ENCODE assay signal across 9 mouse cellular contexts in the genomic region with DNA sequence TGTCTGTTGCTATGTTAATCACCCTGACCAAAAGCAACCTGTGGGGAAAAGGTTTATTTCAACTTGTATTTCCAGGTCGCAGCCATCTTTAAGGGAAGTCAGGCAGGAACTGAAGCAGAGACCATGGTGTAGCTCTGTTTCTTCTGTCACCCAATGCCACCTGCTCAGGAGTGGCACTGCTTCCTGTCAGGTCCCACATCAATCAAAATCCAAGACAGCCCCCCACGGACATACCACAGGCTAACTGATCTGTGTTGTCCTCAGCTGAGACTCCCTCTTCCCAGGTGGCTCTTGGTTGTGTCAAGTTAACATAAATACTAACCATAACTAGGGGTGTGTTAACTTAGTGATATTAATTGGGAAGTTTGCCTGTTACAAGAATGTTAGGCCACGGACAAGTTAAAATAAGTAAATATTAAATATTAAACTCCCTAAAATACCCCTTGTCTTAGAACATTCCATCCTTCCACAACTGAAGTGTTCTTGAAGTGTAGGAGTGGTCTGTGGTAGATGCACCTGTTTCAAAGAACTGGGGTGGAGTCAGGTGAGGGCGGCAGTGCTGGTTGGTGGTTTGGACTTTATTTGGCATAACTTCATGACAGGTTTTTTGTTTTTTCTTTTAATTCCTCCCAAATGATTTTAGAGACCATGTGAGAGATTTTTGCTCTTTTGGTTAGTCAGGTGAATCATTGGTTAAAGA. TPM values are rescaled to one million over a fixed set of nuclear protein-coding genes. Genes with fewer than 3 reads are reported as not detected.
DNase-seq lines count a peak whose midpoint lies in the region; ATAC-seq and TF ChIP-seq lines count a peak whose summit lies in the region.
"Had no signal": no experiment of that assay in that cellular context is flagged by ENCODE, and none has a peak within 500 bp of the region (broad histone marks: within the 10 kb centered on the region; RNA-seq: fewer than 3 reads in every experiment).

No protein-coding gene starts in this region.

- peaks cover under 1% of the 10 kb centered on the region for H3K36me3 ChIP-seq in intestine, embryonic 15.5 days
- H3K36me3 ChIP-seq in intestine, embryonic 16.5 days (ENCODE audit: control insufficient read depth, insufficient read depth, low read length), result peaks cover 6% of the 10 kb centered on the region
- H3K36me3 ChIP-seq in intestine, postnatal 0 days (ENCODE audit: control insufficient read depth, insufficient read depth), result peaks cover 20% of the 10 kb centered on the region
- peaks cover 12% of the 10 kb centered on the region for H3K36me3 ChIP-seq in neural tube, embryonic 15.5 days

- peaks cover 7% of the 10 kb centered on the region for H3K4me1 ChIP-seq in intestine, embryonic 15.5 days (replicated peaks)
- peaks cover 10% of the 10 kb centered on the region for H3K4me1 ChIP-seq in intestine, embryonic 16.5 days (ENCODE audit: control insufficient read depth, insufficient read depth, low read length)
- H3K4me1 ChIP-seq in brown adipose tissue, adult 24 weeks (ENCODE audit: control insufficient read depth, insufficient read depth, insufficient read length, low read length), result peaks cover 7% of the 10 kb centered on the region; the same call in 1 of the 2 replicates
- H3K4me1 ChIP-seq in intestine, postnatal 0 days (replicated peaks; ENCODE audit: control insufficient read depth, insufficient read depth, low read length), result 0 out of 2 replicates have a peak, but pooled peaks cover 5% of the 10 kb centered on the region
- H3K4me1 ChIP-seq in neural tube, embryonic 15.5 days, result peaks cover 54% of the 10 kb centered on the region

- H3K27ac ChIP-seq in intestine, embryonic 15.5 days, result no peak overlapping the region
- H3K27ac ChIP-seq in intestine, embryonic 16.5 days (ENCODE audit: low read length), result no peak overlapping the region
- H3K27ac ChIP-seq in brown adipose tissue, adult 24 weeks (replicated peaks; ENCODE audit: low read depth, low read length), result no peak overlapping the region
- no peak overlapping the region for H3K27ac ChIP-seq in intestine, postnatal 0 days (ENCODE audit: low read depth, low read length)
- no peak overlapping the region for H3K27ac ChIP-seq in neural tube, embryonic 15.5 days (replicated peaks)

- 80% methylated on average over 4 of the region's 4 CpGs for WGBS in intestine, embryonic 15.5 days
- 80% methylated on average over 4 of the region's 4 CpGs for WGBS in intestine, embryonic 16.5 days
- WGBS in intestine, postnatal 0 days, result 79% methylated on average over 4 of the region's 4 CpGs
- 90% methylated on average over 4 of the region's 4 CpGs for WGBS in neural tube, embryonic 15.5 days

- no peak for DNase-seq in left cerebral cortex, postnatal 14 days (ENCODE audit: low spot score in 2 of 2)
- no peak for DNase-seq in left cerebral cortex, postnatal 36 days (ENCODE audit: low spot score in 2 of 2)
- no peak for DNase-seq in cerebellum, postnatal 10 days
- DNase-seq: kidney, adult 9 months had no signal

- H3K4me2 ChIP-seq in intestine, embryonic 15.5 days (replicated peaks), result peak overlapping the region; percentile 65
- no peak overlapping the region for H3K4me2 ChIP-seq in intestine, embryonic 16.5 days (ENCODE audit: low read depth, low read length)
- H3K4me2 ChIP-seq in intestine, postnatal 0 days (replicated peaks; ENCODE audit: low read depth), result peak overlapping the region; percentile 75
- peak overlapping the region; percentile 85; the same call in 1 of the 2 replicates for H3K4me2 ChIP-seq in neural tube, embryonic 15.5 days

- H3K9me3 ChIP-seq in intestine, embryonic 15.5 days, result no peaks in the 10 kb centered on the region
- H3K9me3 ChIP-seq in intestine, embryonic 16.5 days (ENCODE audit: control insufficient read depth, low read length), result no peaks in the 10 kb centered on the region
- no peaks in the 10 kb centered on the region for H3K9me3 ChIP-seq in intestine, postnatal 0 days (ENCODE audit: control insufficient read depth)
- no peaks in the 10 kb centered on the region for H3K9me3 ChIP-seq in neural tube, embryonic 15.5 days (replicated peaks)

- TF ChIP-seq CTCF in intestine, postnatal 0 days (IDR thresholded peaks at IDR 0.05; ENCODE audit: low read depth), result no peak

- H3K4me3 ChIP-seq in intestine, embryonic 15.5 days (replicated peaks), result 0 out of 2 replicates have a peak overlapping the region, but pooled peaks have one; percentile 78
- no peak overlapping the region; the same call in 1 of the 2 replicates for H3K4me3 ChIP-seq in intestine, embryonic 16.5 days (ENCODE audit: low read length)
- peak overlapping the region; percentile 98 for H3K4me3 ChIP-seq in brown adipose tissue, adult 24 weeks (ENCODE audit: insufficient read depth, low read depth, low read length)
- 0 out of 2 replicates have a peak overlapping the region, but pooled peaks have one; percentile 77 for H3K4me3 ChIP-seq in intestine, postnatal 0 days (ENCODE audit: low read depth, low read length)
- H3K4me3 ChIP-seq in neural tube, embryonic 15.5 days (replicated peaks), result no peak overlapping the region

- no peaks in the 10 kb centered on the region for H3K27me3 ChIP-seq in intestine, embryonic 15.5 days (replicated peaks)
- no peaks in the 10 kb centered on the region for H3K27me3 ChIP-seq in intestine, embryonic 16.5 days (replicated peaks; ENCODE audit: control insufficient read depth, insufficient read depth, low read length)
- H3K27me3 ChIP-seq in intestine, postnatal 0 days (replicated peaks; ENCODE audit: control insufficient read depth, insufficient read depth, low read length), result no peaks in the 10 kb centered on the region
- peaks cover 9% of the 10 kb centered on the region; the same call in 1 of the 2 replicates for H3K27me3 ChIP-seq in neural tube, embryonic 15.5 days (replicated peaks)

- ATAC-seq in intestine, embryonic 15.5 days, result no peak
- no peak for ATAC-seq in intestine, embryonic 16.5 days
- no peak for ATAC-seq in intestine, postnatal 0 days
- ATAC-seq in neural tube, embryonic 15.5 days (ENCODE audit: low FRiP score), result no peak

- no peak overlapping the region for H3K9ac ChIP-seq in intestine, embryonic 15.5 days
- H3K9ac ChIP-seq in intestine, embryonic 16.5 days (ENCODE audit: low read depth, low read length), result no peak overlapping the region
- 0 out of 2 replicates have a peak overlapping the region, but pooled peaks have one; percentile 18 for H3K9ac ChIP-seq in intestine, postnatal 0 days (ENCODE audit: low read depth, low read length)
- no peak overlapping the region for H3K9ac ChIP-seq in neural tube, embryonic 15.5 days (replicated peaks)

- intact Hi-C loops in left cerebral cortex, postnatal 14 days (cut with DNase I), result loop anchor here (5.0 kb wide), 1 partner anchor 58 kb away; a partner anchor contains a TSS
- intact Hi-C loops in left cerebral cortex, postnatal 36 days (cut with DNase I), result no loop called here

RNA-seq across cellular contexts. Expression of a gene that starts 1.6 kb away (rescaled TPM):
- polyA plus RNA-seq in intestine, embryonic 15.5 days (2015; fragmentation: Nextera tagmentation; extraction: Ambion mirVana), result 94.4 and 101 TPM in 2 replicates
- 96.8 and 105 TPM in 2 replicates for polyA plus RNA-seq in intestine, embryonic 16.5 days (2015; fragmentation: Nextera tagmentation; extraction: Ambion mirVana)
- polyA plus RNA-seq in brown adipose tissue, adult 24 weeks (2012; ENCODE audit: insufficient read depth, insufficient read length, missing spikeins), result 65.0 and 69.8 TPM in 2 replicates
- polyA plus RNA-seq in intestine, postnatal 0 days (2015; fragmentation: Nextera tagmentation; extraction: Ambion mirVana), result 82.8 and 83.5 TPM in 2 replicates
- polyA plus RNA-seq in neural tube, embryonic 15.5 days (2015; fragmentation: Nextera tagmentation; extraction: Ambion mirVana), result 149 and 154 TPM in 2 replicates
- 10 to 100 TPM; 53.3 to 58.2 TPM for total RNA-seq in left cerebral cortex, postnatal 14 days (2021)
- total RNA-seq in left cerebral cortex, postnatal 36 days (2021), result 10 to 100 TPM; 48.7 to 53.4 TPM

RNA-seq across cellular contexts. Expression of a gene that starts 20.4 kb away (rescaled TPM):
- polyA plus RNA-seq in intestine, embryonic 15.5 days (2015; fragmentation: Nextera tagmentation; extraction: Ambion mirVana), result 14.8 and 16.5 TPM in 2 replicates
- polyA plus RNA-seq in intestine, embryonic 16.5 days (2015; fragmentation: Nextera tagmentation; extraction: Ambion mirVana), result 25.5 and 27.6 TPM in 2 replicates
- 1.6 and 3.2 TPM in 2 replicates for polyA plus RNA-seq in brown adipose tissue, adult 24 weeks (2012; ENCODE audit: insufficient read depth, insufficient read length, missing spikeins)
- polyA plus RNA-seq in intestine, postnatal 0 days (2015; fragmentation: Nextera tagmentation; extraction: Ambion mirVana), result 42.4 and 43.5 TPM in 2 replicates
- 1.00 and 3.0 TPM in 2 replicates for polyA plus RNA-seq in neural tube, embryonic 15.5 days (2015; fragmentation: Nextera tagmentation; extraction: Ambion mirVana)
- under 1 TPM; 0.42 to 0.87 TPM for total RNA-seq in left cerebral cortex, postnatal 14 days (2021)
- total RNA-seq in left cerebral cortex, postnatal 36 days (2021), result under 1 TPM in 1 of 2 experiments, not detected in 1; 0.30 TPM

RNA-seq across cellular contexts. Expression of a gene that starts 51.6 kb away (rescaled TPM):
- 26.2 and 33.1 TPM in 2 replicates for polyA plus RNA-seq in intestine, embryonic 15.5 days (2015; fragmentation: Nextera tagmentation; extraction: Ambion mirVana)
- polyA plus RNA-seq in intestine, embryonic 16.5 days (2015; fragmentation: Nextera tagmentation; extraction: Ambion mirVana), result 28.6 and 32.5 TPM in 2 replicates
- 43.7 and 44.1 TPM in 2 replicates for polyA plus RNA-seq in brown adipose tissue, adult 24 weeks (2012; ENCODE audit: insufficient read depth, insufficient read length, missing spikeins)
- 10.0 and 12.6 TPM in 2 replicates for polyA plus RNA-seq in intestine, postnatal 0 days (2015; fragmentation: Nextera tagmentation; extraction: Ambion mirVana)
- 26.8 and 27.7 TPM in 2 replicates for polyA plus RNA-seq in neural tube, embryonic 15.5 days (2015; fragmentation: Nextera tagmentation; extraction: Ambion mirVana)
- 10 to 100 TPM; 18.2 to 26.1 TPM for total RNA-seq in left cerebral cortex, postnatal 14 days (2021)
- total RNA-seq in left cerebral cortex, postnatal 36 days (2021), result 10 to 100 TPM; 19.5 to 25.1 TPM

RNA-seq across cellular contexts. Expression of a gene that starts 56.4 kb away (rescaled TPM):
- polyA plus RNA-seq in intestine, embryonic 15.5 days (2015; fragmentation: Nextera tagmentation; extraction: Ambion mirVana), result 34.2 and 35.0 TPM in 2 replicates
- polyA plus RNA-seq in intestine, embryonic 16.5 days (2015; fragmentation: Nextera tagmentation; extraction: Ambion mirVana), result 21.5 and 22.0 TPM in 2 replicates
- polyA plus RNA-seq in brown adipose tissue, adult 24 weeks (2012; ENCODE audit: insufficient read depth, insufficient read length, missing spikeins), result 13.9 and 17.2 TPM in 2 replicates
- 19.5 and 20.2 TPM in 2 replicates for polyA plus RNA-seq in intestine, postnatal 0 days (2015; fragmentation: Nextera tagmentation; extraction: Ambion mirVana)
- polyA plus RNA-seq in neural tube, embryonic 15.5 days (2015; fragmentation: Nextera tagmentation; extraction: Ambion mirVana), result 43.0 and 44.7 TPM in 2 replicates
- total RNA-seq in left cerebral cortex, postnatal 14 days (2021), result 10 to 100 TPM; 39.0 to 43.4 TPM
- 10 to 100 TPM; 55.0 to 55.4 TPM for total RNA-seq in left cerebral cortex, postnatal 36 days (2021)

Comparison
In these comparisons a context has a peak if more than half of its experiments do, and no peak if none do; other contexts are left out.
1. H3K4me3 ChIP-seq: peak in intestine, embryonic 15.5 days (single experiment), brown adipose tissue, adult 24 weeks (single experiment) and intestine, postnatal 0 days (single experiment); none in intestine, embryonic 16.5 days (single experiment) and neural tube, embryonic 15.5 days (single experiment).